In the genomic region with DNA sequence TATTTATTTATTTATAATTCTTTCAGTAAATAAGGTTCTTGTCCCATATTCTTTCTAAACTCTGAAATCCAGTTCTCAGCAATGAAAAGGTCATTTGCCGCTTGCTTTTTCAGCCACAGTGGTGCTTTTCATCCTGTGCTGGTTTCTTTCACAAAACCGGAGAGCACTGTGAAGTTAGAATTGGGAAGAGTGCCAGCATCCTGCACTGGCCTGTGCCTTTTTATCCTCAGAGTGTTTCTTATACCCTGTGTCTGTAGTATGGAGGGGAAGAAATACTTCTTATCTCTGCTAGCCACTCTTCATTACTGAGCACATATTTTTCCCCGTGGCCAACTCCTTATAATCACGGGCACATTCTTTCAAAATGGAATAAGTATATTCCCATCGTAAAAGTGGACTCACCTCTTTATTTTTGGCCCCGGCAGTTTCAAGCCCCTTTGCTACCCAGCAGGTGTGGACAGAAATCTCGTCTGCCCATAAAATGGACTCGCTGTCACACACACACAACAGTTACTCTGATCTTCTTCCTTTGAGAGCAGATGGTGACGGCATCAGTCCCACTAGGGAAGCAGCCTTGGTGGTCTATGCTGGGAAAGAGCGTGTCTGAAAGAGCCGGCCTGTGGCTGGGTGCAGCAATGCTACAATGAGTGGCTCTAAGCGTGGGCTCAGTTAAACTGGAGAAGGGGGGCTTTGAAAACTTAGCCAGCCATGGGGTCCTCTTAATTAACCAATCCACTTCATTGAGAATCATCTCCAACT, we compare ENCODE assay signal across 17 mouse cellular contexts.
DNase-seq lines count a peak whose midpoint lies in the region; ATAC-seq lines count a peak whose summit lies in the region.
"Had no signal": no experiment of that assay in that cellular context is flagged by ENCODE, and none has a peak within 500 bp of the region (broad histone marks: within the 10 kb centered on the region; RNA-seq: fewer than 3 reads in every experiment).

No protein-coding gene starts in this region.

- H3K27ac ChIP-seq in hindbrain, embryonic 15.5 days (replicated peaks) = 0 out of 2 replicates have a peak overlapping the region, but pooled peaks have one; percentile 31
- H3K27ac ChIP-seq in hindbrain, embryonic 14.5 days = no peak overlapping the region
- H3K27ac ChIP-seq in midbrain, embryonic 14.5 days (replicated peaks; ENCODE audit: low read depth, low read length) = no peak overlapping the region
- H3K27ac ChIP-seq in midbrain, embryonic 11.5 days (ENCODE audit: low read depth, low read length) = no peak overlapping the region
- no peak overlapping the region for H3K27ac ChIP-seq in forebrain, embryonic 16.5 days (ENCODE audit: low read length)
- peak overlapping the region; percentile 54 for H3K27ac ChIP-seq in midbrain, embryonic 16.5 days (ENCODE audit: low read length)
- H3K27ac ChIP-seq: midbrain, embryonic 12.5 days had no signal

- no peaks in the 10 kb centered on the region for H3K27me3 ChIP-seq in hindbrain, embryonic 15.5 days
- no peaks in the 10 kb centered on the region for H3K27me3 ChIP-seq in hindbrain, embryonic 14.5 days (ENCODE audit: control insufficient read depth, insufficient read depth, low read length)
- no peaks in the 10 kb centered on the region for H3K27me3 ChIP-seq in midbrain, embryonic 14.5 days (ENCODE audit: control insufficient read depth, insufficient read depth, low read length)
- H3K27me3 ChIP-seq in midbrain, embryonic 11.5 days (ENCODE audit: control insufficient read depth, insufficient read depth, low read length) = no peaks in the 10 kb centered on the region
- H3K27me3 ChIP-seq in forebrain, embryonic 16.5 days (replicated peaks; ENCODE audit: control insufficient read depth, insufficient read depth, low read length) = no peaks in the 10 kb centered on the region
- no peaks in the 10 kb centered on the region for H3K27me3 ChIP-seq in midbrain, embryonic 16.5 days (ENCODE audit: control insufficient read depth, insufficient read depth, low read depth, low read length)
- H3K27me3 ChIP-seq: midbrain, embryonic 12.5 days had no signal

- no peak overlapping the region for H3K4me3 ChIP-seq in hindbrain, embryonic 15.5 days
- no peak overlapping the region for H3K4me3 ChIP-seq in hindbrain, embryonic 14.5 days (replicated peaks; ENCODE audit: low read length)
- no peak overlapping the region for H3K4me3 ChIP-seq in midbrain, embryonic 14.5 days (replicated peaks; ENCODE audit: low read depth, low read length)
- H3K4me3 ChIP-seq in midbrain, embryonic 11.5 days (ENCODE audit: low read depth, low read length) = no peak overlapping the region
- H3K4me3 ChIP-seq in forebrain, embryonic 16.5 days (replicated peaks; ENCODE audit: low read length) = no peak overlapping the region
- H3K4me3 ChIP-seq in midbrain, embryonic 16.5 days (ENCODE audit: low read depth, low read length) = no peak overlapping the region
- H3K4me3 ChIP-seq: midbrain, embryonic 12.5 days had no signal

- H3K9ac ChIP-seq in hindbrain, embryonic 15.5 days = no peak overlapping the region
- H3K9ac ChIP-seq in hindbrain, embryonic 14.5 days = no peak overlapping the region
- no peak overlapping the region for H3K9ac ChIP-seq in midbrain, embryonic 14.5 days (replicated peaks; ENCODE audit: low read length)
- no peak overlapping the region for H3K9ac ChIP-seq in midbrain, embryonic 11.5 days (ENCODE audit: low read length)
- no peak overlapping the region for H3K9ac ChIP-seq in forebrain, embryonic 16.5 days (replicated peaks; ENCODE audit: low read depth, low read length)
- H3K9ac ChIP-seq in midbrain, embryonic 16.5 days (ENCODE audit: low read depth, low read length) = no peak overlapping the region
- H3K9ac ChIP-seq: midbrain, embryonic 12.5 days had no signal

- H3K9me3 ChIP-seq in hindbrain, embryonic 15.5 days = no peaks in the 10 kb centered on the region
- 0 out of 2 replicates have a peak, but pooled peaks cover 6% of the 10 kb centered on the region for H3K9me3 ChIP-seq in hindbrain, embryonic 14.5 days (ENCODE audit: control insufficient read depth, low read length)
- H3K9me3 ChIP-seq in midbrain, embryonic 14.5 days (ENCODE audit: control insufficient read depth, low read length) = 0 out of 2 replicates have a peak, but pooled peaks cover 3% of the 10 kb centered on the region
- no peaks in the 10 kb centered on the region for H3K9me3 ChIP-seq in midbrain, embryonic 11.5 days (ENCODE audit: control insufficient read depth, low read length)
- no peaks in the 10 kb centered on the region; the same call in 1 of the 2 replicates for H3K9me3 ChIP-seq in forebrain, embryonic 16.5 days (ENCODE audit: control insufficient read depth, low read length)
- no peaks in the 10 kb centered on the region; the same call in 1 of the 2 replicates for H3K9me3 ChIP-seq in midbrain, embryonic 16.5 days (replicated peaks; ENCODE audit: control insufficient read depth, low read length, poor library complexity, severe bottlenecking)
- H3K9me3 ChIP-seq: midbrain, embryonic 12.5 days had no signal

- H3K36me3 ChIP-seq in hindbrain, embryonic 15.5 days = no peaks in the 10 kb centered on the region
- H3K36me3 ChIP-seq in hindbrain, embryonic 14.5 days (replicated peaks; ENCODE audit: control insufficient read depth, insufficient read depth) = no peaks in the 10 kb centered on the region
- H3K36me3 ChIP-seq in midbrain, embryonic 14.5 days (ENCODE audit: control insufficient read depth, insufficient read depth, low read length) = no peaks in the 10 kb centered on the region
- H3K36me3 ChIP-seq in midbrain, embryonic 11.5 days (ENCODE audit: control insufficient read depth, insufficient read depth, low read length) = no peaks in the 10 kb centered on the region
- H3K36me3 ChIP-seq in forebrain, embryonic 16.5 days (ENCODE audit: control insufficient read depth, insufficient read depth) = no peaks in the 10 kb centered on the region
- no peaks in the 10 kb centered on the region for H3K36me3 ChIP-seq in midbrain, embryonic 16.5 days (ENCODE audit: control insufficient read depth, insufficient read depth, low read length)
- H3K36me3 ChIP-seq: midbrain, embryonic 12.5 days had no signal

- ATAC-seq in hindbrain, embryonic 15.5 days (ENCODE audit: low FRiP score, low read depth) = 0 out of 2 replicates have a peak, but pooled peaks have one; percentile 65
- ATAC-seq in hindbrain, embryonic 14.5 days (ENCODE audit: low FRiP score) = no peak
- ATAC-seq in midbrain, embryonic 14.5 days (ENCODE audit: low FRiP score, low TSS enrichment) = no peak; the same call in 1 of the 2 replicates
- ATAC-seq in midbrain, embryonic 11.5 days (ENCODE audit: low FRiP score) = no peak
- peak; percentile 72 for ATAC-seq in forebrain, embryonic 16.5 days
- peak; percentile 66 for ATAC-seq in midbrain, embryonic 16.5 days

- WGBS in hindbrain, embryonic 15.5 days = 58% methylated on average over 12 of the region's 12 CpGs
- 64% methylated on average over 12 of the region's 12 CpGs for WGBS in hindbrain, embryonic 14.5 days
- 41% methylated on average over 12 of the region's 12 CpGs for WGBS in midbrain, embryonic 14.5 days
- 78% methylated on average over 12 of the region's 12 CpGs for WGBS in midbrain, embryonic 11.5 days
- 33% methylated on average over 12 of the region's 12 CpGs for WGBS in forebrain, embryonic 16.5 days
- 39% methylated on average over 12 of the region's 12 CpGs for WGBS in midbrain, embryonic 16.5 days

- no peak overlapping the region for H3K4me2 ChIP-seq in hindbrain, embryonic 15.5 days
- no peak overlapping the region for H3K4me2 ChIP-seq in hindbrain, embryonic 14.5 days (replicated peaks)
- no peak overlapping the region for H3K4me2 ChIP-seq in midbrain, embryonic 14.5 days (ENCODE audit: low read length)
- H3K4me2 ChIP-seq in midbrain, embryonic 11.5 days = no peak overlapping the region
- no peak overlapping the region for H3K4me2 ChIP-seq in forebrain, embryonic 16.5 days (ENCODE audit: low read length)
- H3K4me2 ChIP-seq in midbrain, embryonic 16.5 days (ENCODE audit: low read length) = no peak overlapping the region
- H3K4me2 ChIP-seq: midbrain, embryonic 12.5 days had no signal

- peaks cover 15% of the 10 kb centered on the region; the same call in 1 of the 2 replicates for H3K4me1 ChIP-seq in hindbrain, embryonic 15.5 days (replicated peaks)
- no peaks in the 10 kb centered on the region for H3K4me1 ChIP-seq in hindbrain, embryonic 14.5 days (replicated peaks; ENCODE audit: control insufficient read depth, insufficient read depth, low read length)
- peaks cover 4% of the 10 kb centered on the region; the same call in 1 of the 2 replicates for H3K4me1 ChIP-seq in midbrain, embryonic 14.5 days (ENCODE audit: control insufficient read depth, insufficient read depth, low read length)
- H3K4me1 ChIP-seq in midbrain, embryonic 11.5 days (ENCODE audit: control insufficient read depth, insufficient read depth, low read length) = no peaks in the 10 kb centered on the region
- peaks cover 3% of the 10 kb centered on the region; the same call in 1 of the 2 replicates for H3K4me1 ChIP-seq in forebrain, embryonic 16.5 days (replicated peaks; ENCODE audit: control insufficient read depth, insufficient read depth, low read length)
- no peaks in the 10 kb centered on the region; the same call in 1 of the 2 replicates for H3K4me1 ChIP-seq in midbrain, embryonic 16.5 days (ENCODE audit: control insufficient read depth, insufficient read depth, low read length)

- DNase-seq in hindbrain, embryonic 14.5 days (ENCODE audit: low spot score) = no peak
- peak; percentile 65 for DNase-seq in midbrain, embryonic 14.5 days
- DNase-seq in midbrain, embryonic 11.5 days (ENCODE audit: low spot score, missing footprints) = no peak
- DNase-seq in kidney, adult 11 months = no peak
- DNase-seq: adrenal gland, postnatal 36 days; cerebellum, adult 9-10 months; gastrocnemius, postnatal 14 days; heart, postnatal 10 days; kidney, postnatal 4 days; left cerebral cortex, postnatal 4 days; lung, adult 18-20 months; lung, postnatal 4 days; thymus, adult 2 months had no signal

Comparison
In these comparisons a context has a peak if more than half of its experiments do, and no peak if none do; other contexts are left out.
1. ATAC-seq: peak in hindbrain, embryonic 15.5 days (single experiment), forebrain, embryonic 16.5 days (single experiment) and midbrain, embryonic 16.5 days (single experiment); none in hindbrain, embryonic 14.5 days (single experiment), midbrain, embryonic 14.5 days (single experiment) and midbrain, embryonic 11.5 days (single experiment).
2. H3K27ac ChIP-seq: peak in hindbrain, embryonic 15.5 days (single experiment) and midbrain, embryonic 16.5 days (single experiment); none in hindbrain, embryonic 14.5 days (single experiment), midbrain, embryonic 14.5 days (single experiment), midbrain, embryonic 11.5 days (single experiment) and forebrain, embryonic 16.5 days (single experiment).